Mouse (Mus musculus) liver, adult 2 months (tissue): Measurements from ENCODE around the gene Rpl5. TPM values are rescaled to one million over a fixed set of nuclear protein-coding genes. Genes with fewer than 3 reads are reported as not detected.
"Not testable (repeated sequence)": the region's sequence is repeated elsewhere in the genome, so short reads cannot be mapped to it uniquely, and the experiment has no call there.

Source experiments
- DNase-seq: peaks from one replicate; pipeline ENCODE4 v3.0.0-alpha.2; 2011; ENCODE audit warnings: low read depth, low spot score; ENCODE audit errors: extremely low read depth
- H3K27ac ChIP-seq: fragments of 200-500 bp; replicated peaks from 2 replicates; pipeline ENCODE4 v1.5.1; 2012; ENCODE audit warnings: low read depth, mild to moderate bottlenecking, control low read depth, inconsistent platforms, low read length; ENCODE audit not compliant: insufficient read depth
- H3K27me3 ChIP-seq: fragments of 200-500 bp; 2 replicates; pipeline ENCODE4 v1.6.1; 2012; ENCODE audit warnings: mild to moderate bottlenecking, moderate library complexity, low read length, inconsistent platforms; ENCODE audit not compliant: control insufficient read depth, insufficient read depth
- H3K36me3 ChIP-seq: fragments of 200-500 bp; 2 replicates; pipeline ENCODE4 v1.6.1; 2012; ENCODE audit warnings: low read length, inconsistent platforms; ENCODE audit not compliant: control insufficient read depth, insufficient read depth
- H3K4me1 ChIP-seq: fragments of 200-500 bp; 2 replicates; pipeline ENCODE4 v1.6.1; 2011; ENCODE audit warnings: low read length; ENCODE audit not compliant: control insufficient read depth, insufficient read depth
- H3K4me3 ChIP-seq: fragments of 200-500 bp; 2 replicates; pipeline ENCODE4 v1.5.1; 2011; ENCODE audit warnings: low read depth, mild to moderate bottlenecking, control low read depth, low read length, moderate library complexity; ENCODE audit not compliant: insufficient read depth
- H3K79me2 ChIP-seq: fragments of 200-500 bp; 2 replicates; pipeline ENCODE4 v1.6.1; 2012; ENCODE audit warnings: inconsistent platforms, mild to moderate bottlenecking, low read length, moderate library complexity; ENCODE audit not compliant: control insufficient read depth, insufficient read depth
- H3K9ac ChIP-seq: fragments of 200-500 bp; 2 replicates; pipeline ENCODE4 v1.6.1; 2012; ENCODE audit warnings: low read depth, mild to moderate bottlenecking, control low read depth, inconsistent platforms, low read length
- CTCF ChIP-seq: fragments of 200-500 bp; IDR thresholded peaks from 2 replicates; pipeline ENCODE4 v1.5.1; 2011; ENCODE audit warnings: low read depth, low read length, control low read depth
- POLR2A ChIP-seq: fragments of 200-500 bp; IDR thresholded peaks from 2 replicates; pipeline ENCODE4 v1.6.1; 2011; ENCODE audit warnings: low read length, control low read depth; ENCODE audit not compliant: insufficient read depth; ENCODE audit errors: extremely low read depth
- WGBS: fragments of 180-500 bp; shearing (Covaris S2); methylation state at CpG from one replicate; pipeline ENCODE4 v1.1.7; 2018; 5-methylcytosine and 5-hydroxymethylcytosine counted together
- polyA plus RNA-seq: library from polyadenylated mRNA; depleted of rRNA; stranded (reverse); fragments of >200 nt; gene quantifications from 2 replicates; pipeline ENCODE4 v1.2.3, GENCODE M21; 2012
- total RNA-seq: library from RNA; depleted of rRNA; stranded (reverse); fragments of >200 nt; gene quantifications from 2 replicates; pipeline ENCODE4 v1.2.3, GENCODE M21; 2014

The Rpl5 gene
- total and polyA plus RNA-seq, 2 experiments: 12.7 to 103 TPM

DNA sequence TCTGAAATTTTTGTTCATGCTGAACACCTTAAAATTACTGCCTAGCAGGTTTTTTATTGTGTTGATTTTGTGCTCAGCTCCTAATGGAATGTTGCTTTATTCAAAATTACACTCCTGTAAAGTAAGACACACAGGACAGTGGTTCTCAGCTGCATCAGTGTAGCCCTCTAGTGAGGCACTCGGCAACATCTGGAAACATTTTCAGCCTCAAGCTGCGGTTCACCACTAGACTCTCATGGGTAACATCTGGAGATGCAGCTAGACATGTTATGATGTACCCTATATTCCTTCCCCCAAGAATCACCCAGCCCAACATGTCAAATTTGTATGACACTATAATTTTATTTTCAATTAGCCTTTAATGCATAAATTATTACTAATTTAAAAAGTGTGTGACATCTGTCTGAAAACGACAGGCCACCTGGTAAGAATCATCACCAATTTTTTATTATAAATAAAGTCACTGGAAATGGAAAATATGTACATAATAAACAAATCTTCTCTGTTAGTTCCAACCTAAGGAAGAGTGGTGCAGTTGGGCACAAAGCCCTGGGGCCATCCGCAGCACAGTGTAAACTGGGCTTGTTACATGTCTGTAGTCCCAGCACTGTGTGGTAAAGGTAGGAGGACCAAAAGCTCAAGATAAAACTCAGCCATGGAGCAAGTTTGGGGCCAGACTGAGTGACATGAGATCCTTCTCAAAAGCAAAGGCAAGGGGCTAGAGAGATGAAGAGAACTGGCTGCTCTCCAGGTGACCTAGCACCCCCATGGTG lies 33.1 kb downstream of the Rpl5 start:
- Histone ChIP-seq H3K4me3 (no peak overlapping the region), H3K36me3 (no peaks in the 10 kb centered on the region), H3K4me1 (no peaks in the 10 kb centered on the region), H3K27ac (no peak overlapping the region), H3K9ac (no peak overlapping the region), H3K27me3 (no peaks in the 10 kb centered on the region), H3K79me2 (no peaks in the 10 kb centered on the region)
- WGBS: 83% methylated on average over 4 of the region's 4 CpGs
- TF ChIP-seq POLR2A: no peak
- TF ChIP-seq CTCF: no peak
- no peak for DNase-seq

DNA sequence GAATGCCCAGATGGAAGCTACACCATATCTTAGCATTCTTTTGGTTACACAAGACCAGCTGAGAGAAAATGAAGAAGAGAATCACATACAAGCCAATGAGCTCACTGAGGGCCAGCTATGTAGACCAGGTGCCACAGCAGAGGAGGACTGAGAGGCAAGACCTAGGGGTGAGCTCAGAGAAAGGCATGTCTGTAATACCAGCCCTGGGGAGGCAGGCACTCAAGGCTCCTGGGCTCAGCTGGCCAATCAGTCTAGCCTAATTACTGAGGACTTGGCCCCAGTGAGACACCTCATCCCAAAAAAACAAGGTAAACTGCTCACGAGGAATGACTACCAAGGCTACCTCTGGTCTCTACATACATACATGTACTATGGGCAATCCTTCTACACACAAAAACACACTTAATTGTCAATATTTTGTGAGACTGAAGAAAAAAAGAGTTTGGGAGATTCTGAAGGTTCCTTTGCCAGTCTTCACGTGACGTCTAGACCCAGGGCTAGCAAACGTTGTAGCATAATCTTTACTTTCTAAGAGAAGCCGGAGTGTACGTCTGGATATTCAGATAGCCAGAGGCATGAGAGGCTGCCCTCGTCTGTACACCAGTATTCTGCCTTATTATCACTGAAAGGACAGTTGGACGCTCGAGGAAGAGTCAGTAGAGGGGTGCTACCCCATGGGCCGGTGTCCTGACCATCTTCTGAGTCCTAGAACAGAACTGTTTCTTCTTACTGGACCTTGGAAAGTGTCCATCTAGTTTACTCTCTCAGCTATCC lies 34.7 kb downstream of the Rpl5 start:
- Histone ChIP-seq H3K9ac (no peak overlapping the region), H3K27me3 (no peaks in the 10 kb centered on the region), H3K4me1 (no peaks in the 10 kb centered on the region), H3K27ac (no peak overlapping the region), H3K36me3 (no peaks in the 10 kb centered on the region), H3K79me2 (no peaks in the 10 kb centered on the region; the same call in 1 of the 2 replicates), H3K4me3 (no peak overlapping the region)
- DNase-seq: no peak
- TF ChIP-seq CTCF: no peak
- no peak for TF ChIP-seq POLR2A
- WGBS: 94% methylated on average over 10 of the region's 10 CpGs

GRCm38 (mm10) chr5:107936625-107937389 lies 36.5 kb downstream of the Rpl5 start:
- Histone ChIP-seq H3K4me1 (no peaks in the 10 kb centered on the region), H3K9ac (no peak overlapping the region), H3K4me3 (no peak overlapping the region), H3K36me3 (no peaks in the 10 kb centered on the region), H3K27ac (no peak overlapping the region), H3K27me3 (no peaks in the 10 kb centered on the region), H3K79me2 (no peaks in the 10 kb centered on the region; the same call in 1 of the 2 replicates)
- no peak for DNase-seq
- 93% methylated on average over 10 of the region's 10 CpGs for WGBS
- TF ChIP-seq CTCF: no peak
- TF ChIP-seq POLR2A: no peak

DNA sequence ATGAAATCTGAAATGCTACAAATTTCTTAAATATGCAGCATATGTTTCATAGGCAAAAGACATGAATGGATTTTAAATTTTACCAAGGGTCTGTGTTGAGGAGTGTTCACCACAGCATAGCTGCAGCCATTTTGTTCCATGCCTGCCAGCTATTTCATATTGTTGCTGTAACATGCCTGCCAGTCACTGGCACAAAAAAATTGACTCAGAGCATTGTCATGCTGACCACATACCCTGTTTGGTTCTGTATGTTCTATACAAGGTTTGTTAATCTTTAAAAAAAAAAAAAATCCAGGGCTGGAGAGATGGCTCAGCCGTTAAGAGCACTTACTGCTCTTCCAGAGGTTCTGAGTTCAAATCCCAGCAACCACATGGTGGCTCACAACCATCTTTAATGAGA lies 38.2 kb downstream of the Rpl5 start:
- H3K27me3 ChIP-seq, H3K9ac ChIP-seq: not testable (repeated sequence)
- 70% methylated on average over 1 of the region's 1 CpGs for WGBS

DNA sequence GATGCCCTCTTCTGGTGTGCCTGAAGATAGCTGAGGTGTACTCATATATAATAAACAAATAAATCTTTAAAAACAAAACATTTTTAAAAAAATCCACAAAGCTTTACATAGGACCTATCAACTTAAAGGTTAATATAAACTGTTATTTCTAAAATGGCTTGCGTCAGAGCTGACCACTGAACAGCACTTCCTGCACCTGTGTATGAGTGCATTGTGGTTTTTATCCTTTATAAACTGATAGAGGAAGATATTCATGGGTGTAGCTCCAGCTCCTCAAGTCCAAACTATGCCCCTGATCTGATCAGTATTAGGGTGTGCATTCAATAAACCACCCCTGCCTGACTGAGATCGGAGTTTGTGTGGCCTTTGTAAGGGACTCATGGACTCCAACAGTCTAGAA lies 38.6 kb downstream of the Rpl5 start:
- Histone ChIP-seq H3K4me1 (no peaks in the 10 kb centered on the region), H3K4me3 (no peak overlapping the region), H3K27me3 (no peaks in the 10 kb centered on the region), H3K36me3 (no peaks in the 10 kb centered on the region), H3K27ac (no peak overlapping the region), H3K9ac (no peak overlapping the region), H3K79me2 (peaks cover 4% of the 10 kb centered on the region; the same call in 1 of the 2 replicates)
- TF ChIP-seq CTCF (no peak), POLR2A (no peak)
- 100% methylated on average over 2 of the region's 2 CpGs for WGBS
- DNase-seq: no peak

More for the DNA sequence above, 38.2 kb downstream of the Rpl5 start:
- not testable (repeated sequence) for H3K27ac ChIP-seq, DNase-seq, H3K4me1 ChIP-seq, H3K79me2 ChIP-seq, H3K4me3 ChIP-seq, H3K36me3 ChIP-seq
